Mouse (Mus musculus) gastrocnemius, adult 8-10 months (tissue): ENCODE results near the gene Olfr981. TPM values are rescaled to one million over a fixed set of nuclear protein-coding genes. Genes with fewer than 3 reads are reported as not detected.
"Not testable (repeated sequence)": the region's sequence is repeated elsewhere in the genome, so short reads cannot be mapped to it uniquely, and the experiment has no call there.

Source experiments
- DNase-seq, 2 experiments: peaks; one replicate each; pipeline ENCODE4 v3.0.0; 2022; ENCODE audit warnings: low spot score in 2 of 2
- total RNA-seq, 4 experiments: library from RNA; stranded (reverse); gene quantifications; 2 replicates each; pipeline ENCODE4 v1.2.4; 2022

Gene Olfr981
- total RNA-seq: not detected

DNA sequence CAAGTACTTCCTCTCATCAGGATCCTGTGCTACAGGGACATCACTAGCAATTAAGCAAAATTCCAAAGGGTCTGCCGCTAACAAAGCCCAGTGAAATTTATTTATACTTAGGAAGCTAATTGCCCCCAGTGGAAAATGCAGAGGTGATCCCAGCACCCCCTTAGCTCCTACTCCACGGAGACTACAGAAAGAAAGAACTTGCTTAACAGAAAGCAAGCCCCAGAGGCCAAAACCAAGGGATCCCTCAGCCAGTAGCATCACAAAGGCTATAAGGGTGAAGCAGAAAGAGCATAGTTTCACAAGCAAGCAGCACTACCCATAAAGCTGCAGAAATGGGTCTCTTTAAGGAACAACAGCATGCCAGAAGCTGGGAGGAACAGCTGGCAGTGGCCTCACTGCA is at the start of gene Olfr981:
Gene Olfr981 (plus strand): TSS at position 301 of the 400 bp plus-strand sequence.
- DNase-seq: no peak

DNA sequence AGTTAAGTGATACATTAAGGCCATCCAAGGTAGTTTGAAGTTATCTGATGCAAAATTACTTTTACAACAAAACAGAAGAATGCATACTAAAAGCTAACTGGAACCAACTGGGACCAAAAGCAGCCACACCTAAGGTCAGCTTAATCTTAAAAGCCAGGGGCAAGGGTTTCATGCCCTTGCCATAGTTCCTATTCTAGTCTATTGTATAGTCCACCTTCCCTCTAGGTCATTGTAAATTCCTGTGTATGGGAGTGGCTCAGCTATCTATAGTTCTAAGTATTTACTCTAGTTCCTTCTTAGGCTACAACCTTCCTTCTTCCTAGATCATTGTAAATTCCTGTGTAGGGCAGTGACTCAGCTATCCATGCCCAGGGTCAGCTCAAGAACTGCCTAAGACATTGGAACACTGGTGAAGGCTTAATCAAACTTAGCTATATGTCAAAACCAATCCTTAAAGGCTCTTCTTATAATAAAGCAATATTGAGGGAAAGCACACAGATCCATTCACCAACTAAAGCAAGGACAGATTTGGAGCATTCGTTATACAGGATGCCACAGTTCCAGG is 44.6 kb upstream of the Olfr981 start:
- DNase-seq: not testable (repeated sequence)

- no peak for DNase-seq
Observed at GRCm38 (mm10) chr9:39991813-39992212, 29.5 kb upstream of the Olfr981 start, which contains the start of gene Olfr978. Olfr978 (plus strand) TSS chr9:39992113.

DNA sequence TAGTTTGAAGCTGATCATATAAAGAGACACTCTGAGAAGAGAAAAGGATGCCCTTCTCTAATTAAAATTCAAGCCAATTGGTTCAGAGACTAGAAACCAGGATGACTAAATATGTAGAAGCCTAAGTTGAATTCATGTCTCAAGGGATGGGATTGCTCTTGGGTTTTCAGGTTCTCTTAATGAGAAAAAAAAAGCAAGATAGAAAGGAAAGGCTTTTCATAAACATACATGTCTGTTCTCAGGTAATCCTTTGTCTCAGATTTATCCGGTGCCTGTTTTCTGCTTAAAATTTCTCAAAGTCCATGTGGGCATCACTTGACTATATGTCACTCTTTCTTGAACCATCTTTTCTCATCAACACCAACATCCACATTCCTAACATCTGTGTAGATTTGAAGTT is 17.9 kb upstream of the Olfr981 start, which contains the start of gene Olfr979:
Gene Olfr979 (minus strand): TSS at position 101 of the 400 bp plus-strand sequence.
- no peak for DNase-seq

DNA sequence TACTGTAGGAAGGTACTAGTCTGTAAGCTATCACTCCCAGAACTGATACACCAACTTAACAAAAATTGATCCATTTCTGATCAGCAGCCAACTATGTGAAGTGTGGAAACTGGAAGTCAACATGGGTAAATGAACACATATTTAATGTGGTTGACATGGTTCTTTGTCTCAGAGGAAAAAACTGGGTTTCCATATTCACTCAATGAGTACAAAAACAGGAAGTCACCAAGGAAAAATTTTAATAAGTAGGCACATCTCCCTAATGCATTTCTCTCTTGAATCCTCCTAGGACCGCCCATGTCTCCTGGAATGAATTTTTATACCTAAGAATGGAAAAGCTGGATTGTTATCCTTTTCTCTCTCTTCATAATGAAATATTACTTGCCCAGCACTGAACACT is 11.8 kb upstream of the Olfr981 start, which contains the start of gene Olfr980:
Gene Olfr980 (minus strand): TSS at position 101 of the 400 bp plus-strand sequence.
- no peak for DNase-seq

GRCm38 (mm10) chr9:40050138-40050537 is 28.9 kb downstream of the Olfr981 start:
- no peak for DNase-seq

GRCm38 (mm10) chr9:40073529-40073928 is 52.3 kb downstream of the Olfr981 start, which contains the start of gene Olfr982:
Olfr982 (plus strand) TSS chr9:40073829.
- no peak for DNase-seq

Other genes starting within 250 kb of the Olfr981 start
- not detected for gene Olfr968, start 238.2 kb upstream of the Olfr981 start, total RNA-seq
- gene Olfr969, start 230.5 kb upstream of the Olfr981 start, total RNA-seq: not detected
- gene Olfr970, start 212.6 kb upstream of the Olfr981 start, total RNA-seq: not detected
- gene Olfr971, start 184.6 kb upstream of the Olfr981 start, total RNA-seq: not detected
- not detected for gene Olfr972, start 155.0 kb upstream of the Olfr981 start, total RNA-seq
- gene Olfr229, start 114.1 kb upstream of the Olfr981 start, total RNA-seq: not detected
- gene Olfr974, start 84.0 kb upstream of the Olfr981 start, total RNA-seq: not detected
- gene Olfr975, start 69.4 kb upstream of the Olfr981 start, total RNA-seq: not detected
- not detected for gene Olfr976, start 60.3 kb upstream of the Olfr981 start, total RNA-seq
- gene Olfr978, start 29.4 kb upstream of the Olfr981 start, total RNA-seq: not detected
- not detected for gene Olfr979, start 18.0 kb upstream of the Olfr981 start, total RNA-seq
- not detected for gene Olfr980, start 11.9 kb upstream of the Olfr981 start, total RNA-seq
- not detected for gene Olfr982, start 52.4 kb downstream of the Olfr981 start, total RNA-seq
- gene Olfr983, start 72.1 kb downstream of the Olfr981 start, total RNA-seq: not detected
- not detected for gene Olfr984, start 92.7 kb downstream of the Olfr981 start, total RNA-seq
- gene Olfr985, start 108.7 kb downstream of the Olfr981 start, total RNA-seq: not detected
- gene Tmem225, start 126.7 kb downstream of the Olfr981 start, total RNA-seq: not detected
- gene Olfr986, start 159.5 kb downstream of the Olfr981 start, total RNA-seq: not detected
- gene Zfp202, start 170.9 kb downstream of the Olfr981 start, total RNA-seq: 1 to 10 TPM; 1.6 to 2.1 (median 1.8) TPM
- 1 to 10 TPM in 1 of 4 experiments, under 1 TPM in 3; 0.70 to 1.7 (median 0.97) TPM for gene Scn3b, start 247.8 kb downstream of the Olfr981 start, total RNA-seq